Mouse (Mus musculus) limb, embryonic 11.5 days (tissue): ENCODE results near the gene Prc1. TPM values are rescaled to one million over a fixed set of nuclear protein-coding genes. Genes with fewer than 3 reads are reported as not detected.

Experiments
- ATAC-seq: fragments of 200-750 bp; cut with Nextera tagmentation; 2 replicates; pipeline ENCODE4 v1.8.0; 2017; ENCODE audit warnings: low read depth; ENCODE audit not compliant: insufficient number of reproducible peaks, low FRiP score, low TSS enrichment
- DNase-seq: peaks from one replicate; pipeline ENCODE4 v3.0.0-alpha.2; 2015; ENCODE audit warnings: low spot score
- H3K27ac ChIP-seq: fragments of 300-500 bp; sonication (generic); replicated peaks from 2 replicates; pipeline ENCODE4 v1.5.1; 2014; ENCODE audit warnings: low read depth, mild to moderate bottlenecking, low read length
- H3K27me3 ChIP-seq: fragments of 300-500 bp; sonication (generic); 2 replicates; pipeline ENCODE4 v1.6.1; 2014; ENCODE audit warnings: mild to moderate bottlenecking, low read length, mixed read lengths; ENCODE audit not compliant: control insufficient read depth, insufficient read depth
- H3K36me3 ChIP-seq: fragments of 300-500 bp; sonication (generic); 2 replicates; pipeline ENCODE4 v1.6.1; 2014; ENCODE audit warnings: mild to moderate bottlenecking, low read length, moderate library complexity, mixed read lengths; ENCODE audit not compliant: control insufficient read depth, insufficient read depth
- H3K4me1 ChIP-seq: fragments of 300-500 bp; sonication (generic); 2 replicates; pipeline ENCODE4 v1.6.1; 2014; ENCODE audit warnings: low read length, mixed read lengths; ENCODE audit not compliant: control insufficient read depth, insufficient read depth
- H3K4me2 ChIP-seq: fragments of 300-500 bp; sonication (generic); 2 replicates; pipeline ENCODE4 v1.6.1; 2014; ENCODE audit warnings: low read depth, mild to moderate bottlenecking, moderate library complexity; ENCODE audit not compliant: severe bottlenecking
- H3K4me3 ChIP-seq: fragments of 300-500 bp; sonication (generic); 2 replicates; pipeline ENCODE4 v1.5.1; 2014; ENCODE audit warnings: low read depth, low read length
- H3K9ac ChIP-seq: fragments of 300-500 bp; sonication (generic); 2 replicates; pipeline ENCODE4 v1.6.1; 2014; ENCODE audit warnings: mild to moderate bottlenecking, low read length
- H3K9me3 ChIP-seq: fragments of 300-500 bp; sonication (generic); 2 replicates; pipeline ENCODE4 v1.6.1; 2016; ENCODE audit warnings: low read length; ENCODE audit not compliant: control insufficient read depth
- WGBS: fragments of 180-500 bp; shearing (Covaris S2); extraction: QIAGEN DNeasy Blood & Tissue Kit; methylation state at CpG from one replicate; pipeline ENCODE4 v1.1.7; 2014; 5-methylcytosine and 5-hydroxymethylcytosine counted together
- polyA plus RNA-seq: library from polyadenylated mRNA; unstranded; fragments of >200 nt; fragmentation: Nextera tagmentation; extraction: Ambion mirVana; gene quantifications from 2 replicates; pipeline ENCODE4 v1.2.1, GENCODE M21; 2014

Prc1 gene
- polyA plus RNA-seq, 1 experiment from 2014 or later = 150 TPM

- WGBS = 96% methylated on average over 4 of the region's 4 CpGs
- ATAC-seq (no peak), DNase-seq (no peak)
- H3K9me3 ChIP-seq = peaks cover 9% of the 10 kb centered on the region; the same call in 1 of the 2 replicates
- H3K4me2 ChIP-seq = no peak overlapping the region
- no peak overlapping the region for H3K4me3 ChIP-seq
- H3K27me3 ChIP-seq = no peaks in the 10 kb centered on the region
- no peak overlapping the region for H3K9ac ChIP-seq
- no peak overlapping the region for H3K27ac ChIP-seq
- no peaks in the 10 kb centered on the region for H3K4me1 ChIP-seq
- peaks cover 20% of the 10 kb centered on the region for H3K36me3 ChIP-seq
Observed at GRCm38 (mm10) chr7:80276374-80276773, 17.9 kb upstream of the Prc1 start.

GRCm38 (mm10) chr7:80280032-80280431, 14.2 kb upstream of the Prc1 start:
- H3K27ac ChIP-seq = no peak overlapping the region
- DNase-seq (no peak), ATAC-seq (no peak)
- H3K9ac ChIP-seq = no peak overlapping the region
- no peak overlapping the region for H3K4me2 ChIP-seq
- peaks cover 10% of the 10 kb centered on the region for H3K36me3 ChIP-seq
- WGBS = 82% methylated on average over 10 of the region's 10 CpGs
- no peaks in the 10 kb centered on the region for H3K4me1 ChIP-seq
- H3K9me3 ChIP-seq = peaks cover 3% of the 10 kb centered on the region; the same call in 1 of the 2 replicates
- no peaks in the 10 kb centered on the region for H3K27me3 ChIP-seq
- H3K4me3 ChIP-seq = no peak overlapping the region

DNA sequence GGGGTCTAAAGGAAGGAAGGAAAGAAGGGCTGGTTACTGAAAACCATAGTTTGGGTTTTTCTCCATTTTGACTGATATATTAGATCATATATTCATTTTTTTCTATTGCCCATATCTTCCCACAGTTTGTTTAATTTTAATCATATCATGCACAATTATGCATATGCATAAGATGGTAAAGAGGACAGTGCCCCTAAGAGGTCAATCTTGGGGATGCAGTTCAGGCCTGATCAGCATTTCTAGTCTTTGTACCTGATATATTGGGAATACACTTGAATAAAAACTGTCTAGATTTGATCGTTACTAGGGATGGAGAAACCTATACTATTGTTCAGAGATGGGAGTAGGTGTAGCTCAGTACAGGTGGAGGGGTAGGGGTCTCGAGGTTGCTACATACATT, 13.3 kb upstream of the Prc1 start:
- Histone ChIP-seq H3K9ac (no peak overlapping the region), H3K36me3 (peaks cover 8% of the 10 kb centered on the region; the same call in 1 of the 2 replicates)
- WGBS = 87% methylated on average over 2 of the region's 2 CpGs

GRCm38 (mm10) chr7:80281646-80282045, 12.6 kb upstream of the Prc1 start:
- DNase-seq (no peak), ATAC-seq (no peak)
- no peak overlapping the region for H3K4me2 ChIP-seq
- no peak overlapping the region for H3K4me3 ChIP-seq
- H3K9ac ChIP-seq = no peak overlapping the region
- peaks cover 8% of the 10 kb centered on the region; the same call in 1 of the 2 replicates for H3K36me3 ChIP-seq
- 88% methylated on average over 3 of the region's 3 CpGs for WGBS
- H3K4me1 ChIP-seq = no peaks in the 10 kb centered on the region
- H3K9me3 ChIP-seq = no peaks in the 10 kb centered on the region
- no peaks in the 10 kb centered on the region for H3K27me3 ChIP-seq
- H3K27ac ChIP-seq = no peak overlapping the region

More for the DNA sequence above, 13.3 kb upstream of the Prc1 start:
- Histone ChIP-seq H3K4me1 (no peaks in the 10 kb centered on the region), H3K27me3 (no peaks in the 10 kb centered on the region), H3K27ac (no peak overlapping the region), H3K9me3 (no peaks in the 10 kb centered on the region), H3K4me2 (no peak overlapping the region), H3K4me3 (no peak overlapping the region)
- DNase-seq = no peak
- ATAC-seq = no peak

GRCm38 (mm10) chr7:80283226-80283918, 10.9 kb upstream of the Prc1 start:
- Histone ChIP-seq H3K4me3 (no peak overlapping the region), H3K27ac (no peak overlapping the region), H3K4me2 (no peak overlapping the region), H3K36me3 (peaks cover 14% of the 10 kb centered on the region; the same call in 1 of the 2 replicates), H3K9ac (no peak overlapping the region), H3K27me3 (no peaks in the 10 kb centered on the region), H3K9me3 (no peaks in the 10 kb centered on the region), H3K4me1 (no peaks in the 10 kb centered on the region)
- ATAC-seq (no peak), DNase-seq (no peak)
- 93% methylated on average over 3 of the region's 3 CpGs for WGBS

- H3K4me3 ChIP-seq = no peak overlapping the region
- H3K36me3 ChIP-seq = peaks cover 14% of the 10 kb centered on the region; the same call in 1 of the 2 replicates
- 87% methylated on average over 5 of the region's 5 CpGs for WGBS
- H3K9me3 ChIP-seq = no peaks in the 10 kb centered on the region
- no peaks in the 10 kb centered on the region for H3K27me3 ChIP-seq
- no peak overlapping the region for H3K27ac ChIP-seq
- no peak overlapping the region for H3K4me2 ChIP-seq
- H3K9ac ChIP-seq = no peak overlapping the region
- DNase-seq (no peak), ATAC-seq (no peak)
- no peaks in the 10 kb centered on the region for H3K4me1 ChIP-seq
Observed at GRCm38 (mm10) chr7:80284391-80284790, 9.9 kb upstream of the Prc1 start.

DNA sequence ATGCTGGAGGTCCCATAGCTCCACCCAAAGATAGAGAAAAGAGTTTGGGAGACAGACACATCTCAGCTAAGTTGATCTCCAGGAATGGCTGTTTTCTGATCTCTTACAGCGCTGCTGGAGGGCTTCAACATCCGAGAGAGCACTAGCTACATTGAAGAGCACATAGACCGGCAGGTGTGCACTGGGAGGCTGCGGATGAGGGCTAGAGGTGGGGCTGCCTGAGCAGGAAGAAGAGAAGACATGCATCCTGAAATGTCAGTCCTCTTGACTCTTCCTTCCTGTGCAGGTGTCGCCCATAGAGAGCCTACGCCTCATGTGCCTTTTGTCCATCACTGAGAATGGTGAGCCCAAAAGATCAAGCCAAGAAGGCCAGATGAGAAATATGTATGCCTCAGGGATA, 8.5 kb upstream of the Prc1 start:
- H3K36me3 ChIP-seq = peaks cover 14% of the 10 kb centered on the region; the same call in 1 of the 2 replicates

GRCm38 (mm10) chr7:80287736-80288135, 6.5 kb upstream of the Prc1 start:
- 87% methylated on average over 10 of the region's 10 CpGs for WGBS
- no peak for ATAC-seq

More for the DNA sequence above, 8.5 kb upstream of the Prc1 start:
- Histone ChIP-seq H3K9me3 (no peaks in the 10 kb centered on the region), H3K27ac (no peak overlapping the region), H3K4me3 (no peak overlapping the region), H3K27me3 (no peaks in the 10 kb centered on the region), H3K9ac (no peak overlapping the region), H3K4me1 (no peaks in the 10 kb centered on the region), H3K4me2 (no peak overlapping the region)
- DNase-seq (no peak), ATAC-seq (no peak)
- WGBS = 95% methylated on average over 6 of the region's 6 CpGs

More at GRCm38 (mm10) chr7:80287736-80288135, 6.5 kb upstream of the Prc1 start:
- H3K4me3 ChIP-seq = no peak overlapping the region
- peaks cover 14% of the 10 kb centered on the region; the same call in 1 of the 2 replicates for H3K36me3 ChIP-seq
- no peaks in the 10 kb centered on the region for H3K27me3 ChIP-seq
- no peak for DNase-seq
- no peak overlapping the region for H3K27ac ChIP-seq
- no peak overlapping the region for H3K9ac ChIP-seq
- no peaks in the 10 kb centered on the region for H3K9me3 ChIP-seq
- H3K4me2 ChIP-seq = no peak overlapping the region
- no peaks in the 10 kb centered on the region for H3K4me1 ChIP-seq
